Mouse (Mus musculus) CD4-positive, CD25-positive, alpha-beta regulatory T cell, adult 4 months (primary cell): ENCODE results near the gene Ppie. TPM values are rescaled to one million over a fixed set of nuclear protein-coding genes. Genes with fewer than 3 reads are reported as not detected.

Experiments
- polyA plus RNA-seq, 2 experiments: library from polyadenylated mRNA; unstranded; fragments of 100-300 nt; shearing (Covaris generic); gene quantifications; one replicate each; pipeline ENCODE4 v1.2.1; 2017

Gene Ppie
- polyA plus RNA-seq, 2 experiments from 2014 or later: 104 to 139 TPM

Other genes starting within 250 kb of the Ppie start
- 1 to 10 TPM in 1 of 2 experiments, under 1 TPM in 1; 0.93 to 1.5 TPM for gene Mfsd2a, start 178.8 kb downstream of the Ppie start, polyA plus RNA-seq
- not detected for gene Mycl, start 144.3 kb downstream of the Ppie start, polyA plus RNA-seq
- 10 to 100 TPM; 16.0 to 21.2 TPM for gene Trit1, start 123.4 kb downstream of the Ppie start, polyA plus RNA-seq
- under 1 TPM in 1 of 2 experiments, not detected in 1; 0.28 TPM for gene Bmp8b, start 34.8 kb downstream of the Ppie start, polyA plus RNA-seq
- not detected for gene Oxct2b, start 23.7 kb downstream of the Ppie start, polyA plus RNA-seq
- gene Hpcal4, start 43.3 kb upstream of the Ppie start, polyA plus RNA-seq: not detected
- gene Nt5c1a, start 61.6 kb upstream of the Ppie start, polyA plus RNA-seq: not detected
- gene Heyl, start 93.6 kb upstream of the Ppie start, polyA plus RNA-seq: not detected
- gene Pabpc4, start 122.4 kb upstream of the Ppie start, polyA plus RNA-seq: 10 to 100 TPM; 10.3 to 17.7 TPM
- not detected for gene Oxct2a, start 183.7 kb upstream of the Ppie start, polyA plus RNA-seq
- not detected for gene Bmp8a, start 203.3 kb upstream of the Ppie start, polyA plus RNA-seq